Mouse (Mus musculus) forebrain, embryonic 12.5 days (tissue): ENCODE measurements around the gene Slc16a10. TPM values are rescaled to one million over a fixed set of nuclear protein-coding genes. Genes with fewer than 3 reads are reported as not detected.

Source experiments
- ATAC-seq: fragments of 200-750 bp; cut with Nextera tagmentation; 2 replicates; pipeline ENCODE4 v1.8.0; 2017; ENCODE audit warnings: moderate TSS enrichment; ENCODE audit not compliant: low FRiP score
- H3K27ac ChIP-seq: fragments of 300-500 bp; sonication (generic); 2 replicates; pipeline ENCODE4 v1.5.1; 2016; ENCODE audit warnings: mild to moderate bottlenecking
- H3K27me3 ChIP-seq: fragments of 300-500 bp; sonication (generic); 2 replicates; pipeline ENCODE4 v1.6.1; 2016; ENCODE audit warnings: mild to moderate bottlenecking
- H3K36me3 ChIP-seq: fragments of 300-500 bp; sonication (generic); replicated peaks from 2 replicates; pipeline ENCODE4 v1.6.1; 2016; ENCODE audit warnings: mild to moderate bottlenecking
- H3K4me1 ChIP-seq: fragments of 300-500 bp; sonication (generic); 2 replicates; pipeline ENCODE4 v1.6.1; 2016
- H3K4me2 ChIP-seq: fragments of 300-500 bp; sonication (generic); 2 replicates; pipeline ENCODE4 v1.6.1; 2016; ENCODE audit warnings: mild to moderate bottlenecking, moderate library complexity
- H3K4me3 ChIP-seq: fragments of 300-500 bp; sonication (generic); replicated peaks from 2 replicates; pipeline ENCODE4 v1.5.1; 2016; ENCODE audit warnings: mild to moderate bottlenecking
- H3K9ac ChIP-seq: fragments of 300-500 bp; sonication (generic); 2 replicates; pipeline ENCODE4 v1.6.1; 2016; ENCODE audit warnings: mild to moderate bottlenecking
- H3K9me3 ChIP-seq: fragments of 300-500 bp; sonication (generic); 2 replicates; pipeline ENCODE4 v1.6.1; 2016
- WGBS: fragments of 180-500 bp; shearing (Covaris S2); methylation state at CpG from one replicate; pipeline ENCODE4 v1.1.7; 2016; 5-methylcytosine and 5-hydroxymethylcytosine counted together
- polyA plus RNA-seq: library from polyadenylated mRNA; unstranded; fragments of >200 nt; fragmentation: Nextera tagmentation; extraction: Ambion mirVana; gene quantifications from 2 replicates; pipeline ENCODE4 v1.2.1, GENCODE M21; 2016

Gene Slc16a10
- polyA plus RNA-seq, 1 experiment from 2014 or later, result 8.7 TPM

GRCm38 (mm10) chr10:40094752-40095151 is 47.3 kb downstream of the Slc16a10 start:
- Histone ChIP-seq H3K9ac (no peak overlapping the region), H3K27me3 (no peaks in the 10 kb centered on the region), H3K4me1 (no peaks in the 10 kb centered on the region), H3K4me2 (no peak overlapping the region), H3K9me3 (no peaks in the 10 kb centered on the region), H3K36me3 (no peaks in the 10 kb centered on the region), H3K4me3 (no peak overlapping the region), H3K27ac (no peak overlapping the region)
- ATAC-seq, result no peak
- WGBS, result 85% methylated on average over 2 of the region's 2 CpGs

- H3K9me3 ChIP-seq, result no peaks in the 10 kb centered on the region
- H3K4me2 ChIP-seq, result no peak overlapping the region
- no peaks in the 10 kb centered on the region for H3K36me3 ChIP-seq
- no peak for ATAC-seq
- no peaks in the 10 kb centered on the region for H3K27me3 ChIP-seq
- no peaks in the 10 kb centered on the region for H3K4me1 ChIP-seq
- H3K9ac ChIP-seq, result no peak overlapping the region
- H3K27ac ChIP-seq, result no peak overlapping the region
- no peak overlapping the region for H3K4me3 ChIP-seq
These were observed 48.5 kb downstream of the Slc16a10 start for GRCm38 (mm10) chr10:40093526-40093925.

DNA sequence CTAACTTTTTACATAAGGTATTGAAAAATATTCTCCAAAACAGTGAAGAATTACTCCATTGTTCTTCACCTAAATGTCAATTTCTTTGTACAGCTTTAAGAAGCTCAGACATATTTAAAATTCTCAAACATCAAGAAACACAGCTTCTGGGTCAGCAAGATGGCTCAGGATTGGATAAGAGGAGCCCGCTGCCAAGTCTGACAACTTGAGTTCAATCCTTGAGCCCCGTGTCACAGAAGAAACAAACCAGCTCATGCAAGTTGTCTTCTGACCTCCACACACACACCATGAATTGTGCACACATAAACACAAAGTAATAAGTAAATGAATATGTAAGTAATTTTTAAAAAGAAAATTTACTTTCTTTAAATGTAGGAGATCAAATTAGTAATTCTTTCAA is 50.6 kb downstream of the Slc16a10 start:
- Histone ChIP-seq H3K4me2 (no peak overlapping the region), H3K27ac (no peak overlapping the region), H3K4me3 (no peak overlapping the region), H3K36me3 (no peaks in the 10 kb centered on the region), H3K9ac (no peak overlapping the region), H3K9me3 (no peaks in the 10 kb centered on the region), H3K4me1 (no peaks in the 10 kb centered on the region), H3K27me3 (no peaks in the 10 kb centered on the region)
- no peak for ATAC-seq
- whole genome bisulfite sequencing, result 90% methylated on average over 2 of the region's 2 CpGs

DNA sequence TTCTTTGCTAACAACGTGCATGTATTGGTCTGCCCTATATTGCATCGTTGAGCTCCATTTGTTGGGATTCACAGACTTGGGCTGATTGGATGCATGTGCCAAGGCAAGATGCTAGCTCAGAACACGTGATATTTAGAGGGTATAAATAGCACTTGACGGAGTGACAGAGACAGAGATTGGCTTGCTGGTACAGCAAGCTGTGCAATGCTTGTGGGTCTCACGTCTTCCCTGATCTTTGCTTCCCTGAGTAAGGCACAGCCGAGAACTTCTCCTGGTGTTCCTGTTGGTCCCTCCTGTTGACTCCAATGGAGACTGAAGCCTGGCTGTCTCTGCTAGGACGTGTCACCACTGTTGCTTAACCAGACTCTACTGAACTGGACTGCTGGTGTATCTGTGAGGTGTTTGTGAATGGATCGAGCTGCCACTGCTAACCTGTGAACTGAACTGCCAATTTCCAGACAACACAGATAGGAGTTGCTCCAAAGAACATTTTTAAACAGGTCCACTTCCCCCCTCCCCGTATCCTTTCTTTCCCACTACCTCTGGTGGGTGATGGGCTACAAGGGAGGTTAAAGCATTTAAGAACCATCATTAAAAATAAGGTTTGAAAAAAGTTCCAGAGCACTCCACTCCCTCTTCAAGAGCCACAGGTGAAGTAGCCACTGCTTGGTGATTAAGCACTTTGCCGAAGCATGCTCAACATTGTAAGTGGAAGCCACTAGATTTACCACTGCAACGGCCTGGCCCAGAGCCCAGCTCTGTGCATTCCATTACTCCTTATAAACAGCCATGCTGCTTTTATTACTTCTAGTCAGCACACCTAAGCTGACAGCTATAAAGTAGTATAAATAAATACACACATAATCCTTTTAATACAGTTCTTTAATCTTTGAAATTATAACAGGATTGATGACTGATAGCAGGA is 51.3 kb downstream of the Slc16a10 start:
- no peak for ATAC-seq
- no peak overlapping the region for H3K27ac ChIP-seq
- no peaks in the 10 kb centered on the region for H3K27me3 ChIP-seq
- 89% methylated on average over 11 of the region's 11 CpGs for WGBS
- no peaks in the 10 kb centered on the region for H3K36me3 ChIP-seq
- no peaks in the 10 kb centered on the region for H3K4me1 ChIP-seq
- no peak overlapping the region for H3K4me3 ChIP-seq
- no peak overlapping the region for H3K4me2 ChIP-seq
- no peaks in the 10 kb centered on the region for H3K9me3 ChIP-seq
- H3K9ac ChIP-seq, result no peak overlapping the region

GRCm38 (mm10) chr10:40084332-40085093 is 57.5 kb downstream of the Slc16a10 start:
- H3K9ac ChIP-seq, result no peak overlapping the region

GRCm38 (mm10) chr10:40083556-40083955 is 58.5 kb downstream of the Slc16a10 start:
- Histone ChIP-seq H3K4me2 (no peak overlapping the region), H3K4me3 (no peak overlapping the region), H3K4me1 (peaks cover 4% of the 10 kb centered on the region; the same call in 1 of the 2 replicates), H3K27ac (no peak overlapping the region), H3K9me3 (no peaks in the 10 kb centered on the region), H3K27me3 (no peaks in the 10 kb centered on the region), H3K9ac (no peak overlapping the region), H3K36me3 (no peaks in the 10 kb centered on the region)
- WGBS, result 83% methylated on average over 4 of the region's 4 CpGs
- ATAC-seq, result no peak

More at GRCm38 (mm10) chr10:40084332-40085093, 57.5 kb downstream of the Slc16a10 start:
- ATAC-seq, result no peak
- Histone ChIP-seq H3K9me3 (no peaks in the 10 kb centered on the region), H3K27me3 (no peaks in the 10 kb centered on the region), H3K4me3 (no peak overlapping the region), H3K27ac (no peak overlapping the region), H3K36me3 (no peaks in the 10 kb centered on the region), H3K4me2 (no peak overlapping the region), H3K4me1 (peaks cover 4% of the 10 kb centered on the region; the same call in 1 of the 2 replicates)
- 66% methylated on average over 12 of the region's 12 CpGs for WGBS

GRCm38 (mm10) chr10:40082668-40083067 is 59.4 kb downstream of the Slc16a10 start:
- no peak overlapping the region for H3K4me3 ChIP-seq
- no peak overlapping the region for H3K9ac ChIP-seq
- no peak overlapping the region for H3K4me2 ChIP-seq
- peaks cover 4% of the 10 kb centered on the region; the same call in 1 of the 2 replicates for H3K4me1 ChIP-seq
- H3K27ac ChIP-seq, result no peak overlapping the region
- WGBS, result 88% methylated on average over 7 of the region's 7 CpGs
- ATAC-seq, result no peak
- no peaks in the 10 kb centered on the region for H3K36me3 ChIP-seq
- no peaks in the 10 kb centered on the region for H3K9me3 ChIP-seq
- H3K27me3 ChIP-seq, result no peaks in the 10 kb centered on the region

DNA sequence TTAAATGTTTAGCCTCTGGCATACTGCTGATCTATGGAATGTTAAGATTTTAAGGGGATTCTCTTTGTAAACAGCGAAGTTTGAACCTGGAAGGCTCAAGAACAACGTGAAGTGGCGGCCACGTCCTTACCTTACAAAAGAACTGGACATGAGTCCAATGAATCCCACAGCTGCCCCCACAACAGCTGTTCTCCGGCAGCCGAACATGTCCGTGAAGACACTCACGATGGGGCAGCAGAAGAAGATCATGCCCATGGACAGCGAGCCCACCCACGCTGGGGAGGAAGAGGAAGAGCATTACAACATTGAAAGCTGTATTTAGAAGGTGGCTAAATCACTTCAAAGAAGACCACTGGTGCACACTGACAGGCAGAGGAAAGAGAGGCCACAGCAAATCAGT is 61.5 kb downstream of the Slc16a10 start:
- Histone ChIP-seq H3K27ac (no peak overlapping the region), H3K9ac (no peak overlapping the region), H3K36me3 (no peaks in the 10 kb centered on the region), H3K4me1 (peaks cover 4% of the 10 kb centered on the region; the same call in 1 of the 2 replicates), H3K4me2 (no peak overlapping the region), H3K4me3 (no peak overlapping the region), H3K9me3 (no peaks in the 10 kb centered on the region), H3K27me3 (no peaks in the 10 kb centered on the region)
- 83% methylated on average over 10 of the region's 10 CpGs for WGBS
- ATAC-seq, result no peak

GRCm38 (mm10) chr10:40079256-40079655 is 62.8 kb downstream of the Slc16a10 start:
- ATAC-seq, result no peak
- Histone ChIP-seq H3K27me3 (no peaks in the 10 kb centered on the region), H3K27ac (no peak overlapping the region), H3K4me1 (peaks cover under 1% of the 10 kb centered on the region; the same call in 1 of the 2 replicates), H3K4me2 (no peak overlapping the region), H3K9ac (no peak overlapping the region), H3K9me3 (no peaks in the 10 kb centered on the region), H3K4me3 (no peak overlapping the region), H3K36me3 (no peaks in the 10 kb centered on the region)
- WGBS, result 91% methylated on average over 2 of the region's 2 CpGs

DNA sequence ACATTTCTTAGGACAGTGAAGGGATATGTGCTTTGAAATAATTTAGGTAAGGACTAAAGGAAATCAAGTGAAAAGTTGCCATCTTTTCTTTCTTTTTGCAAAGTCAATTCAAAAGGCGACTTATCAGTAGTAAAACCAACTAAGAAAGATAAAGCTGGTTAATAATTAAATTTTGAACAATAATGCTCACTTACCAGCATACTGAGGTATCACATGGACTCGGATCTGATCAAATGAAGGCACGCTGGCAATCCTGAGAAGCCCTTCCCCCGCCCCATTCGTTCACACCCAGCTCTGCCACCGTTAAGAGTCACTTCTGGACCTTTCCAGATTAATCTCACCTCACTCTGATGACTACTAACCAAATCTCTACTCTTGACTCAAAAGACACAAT is 64.1 kb downstream of the Slc16a10 start:
- H3K9ac ChIP-seq, result no peak overlapping the region
- H3K36me3 ChIP-seq, result no peaks in the 10 kb centered on the region
- H3K4me1 ChIP-seq, result no peaks in the 10 kb centered on the region
- no peak for ATAC-seq
- WGBS, result 80% methylated on average over 6 of the region's 6 CpGs
- no peaks in the 10 kb centered on the region for H3K27me3 ChIP-seq
- H3K4me3 ChIP-seq, result no peak overlapping the region
- H3K27ac ChIP-seq, result no peak overlapping the region
- no peak overlapping the region for H3K4me2 ChIP-seq
- no peaks in the 10 kb centered on the region for H3K9me3 ChIP-seq

GRCm38 (mm10) chr10:40077346-40077959 is 64.6 kb downstream of the Slc16a10 start:
- Histone ChIP-seq H3K27me3 (no peaks in the 10 kb centered on the region), H3K4me1 (no peaks in the 10 kb centered on the region), H3K9me3 (no peaks in the 10 kb centered on the region), H3K4me2 (no peak overlapping the region), H3K4me3 (no peak overlapping the region), H3K27ac (no peak overlapping the region), H3K36me3 (no peaks in the 10 kb centered on the region), H3K9ac (no peak overlapping the region)
- WGBS, result 85% methylated on average over 4 of the region's 4 CpGs
- ATAC-seq, result no peak

DNA sequence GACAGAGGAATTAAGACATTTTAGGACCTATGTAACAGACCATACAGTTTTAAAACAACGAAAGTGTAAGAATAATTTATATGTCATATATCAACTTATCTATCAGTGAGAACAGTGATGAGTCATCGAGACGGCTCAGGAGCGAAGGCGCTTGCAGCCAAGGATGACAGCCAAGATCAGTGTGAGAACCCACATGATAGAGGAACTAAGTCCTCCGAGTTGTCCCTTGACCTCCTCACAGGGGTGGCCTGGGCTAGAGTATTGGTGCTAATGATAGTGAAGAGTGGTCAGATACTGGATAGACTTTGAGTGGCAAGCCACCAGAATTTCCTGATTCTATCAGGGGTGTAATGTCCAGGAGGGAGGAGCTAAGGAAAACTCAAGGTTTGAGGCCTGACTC is 68.5 kb downstream of the Slc16a10 start:
- H3K9me3 ChIP-seq, result no peaks in the 10 kb centered on the region
- H3K27ac ChIP-seq, result no peak overlapping the region
- no peaks in the 10 kb centered on the region for H3K27me3 ChIP-seq
- ATAC-seq, result no peak
- H3K36me3 ChIP-seq, result no peaks in the 10 kb centered on the region
- no peak overlapping the region for H3K9ac ChIP-seq
- 94% methylated on average over 6 of the region's 6 CpGs for WGBS
- no peak overlapping the region for H3K4me2 ChIP-seq
- no peak overlapping the region for H3K4me3 ChIP-seq
- H3K4me1 ChIP-seq, result no peaks in the 10 kb centered on the region
